Mouse (Mus musculus): Measurements from ENCODE around the gene 4921507P07Rik. TPM values are rescaled to one million over a fixed set of nuclear protein-coding genes. Genes with fewer than 3 reads are reported as not detected.

The 4921507P07Rik gene
- polyA plus RNA-seq, 1 experiment from 2014 or later = 0.34 TPM

DNA sequence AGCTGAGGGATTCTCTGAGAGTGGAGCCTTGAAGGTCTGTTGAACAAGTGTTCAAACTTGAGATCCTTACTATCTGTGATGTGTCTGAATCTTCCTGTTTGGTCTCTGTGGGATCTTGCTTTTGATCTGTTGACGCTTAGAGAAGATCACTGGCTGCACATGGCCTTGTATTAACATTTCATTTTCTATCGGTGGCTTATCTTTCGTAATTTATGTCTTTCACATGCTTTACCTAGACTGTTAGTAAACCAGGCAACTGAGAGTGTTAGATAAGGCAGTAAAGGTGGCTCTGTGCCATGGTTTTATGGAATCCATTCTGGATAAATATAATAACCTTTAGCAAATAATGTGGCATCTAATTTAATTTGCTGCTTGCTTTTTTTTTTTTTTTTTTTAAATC lies 6.2 kb downstream of the 4921507P07Rik start:
- Histone ChIP-seq H3K27ac (no peak overlapping the region), H3K36me3 (no peaks in the 10 kb centered on the region), H3K27me3 (no peaks in the 10 kb centered on the region), H3K4me2 (no peak overlapping the region), H3K4me1 (replicated peaks) (no peaks in the 10 kb centered on the region), H3K9me3 (replicated peaks) (no peaks in the 10 kb centered on the region), H3K9ac (no peak overlapping the region), H3K4me3 (no peak overlapping the region)
- WGBS = 74% methylated on average over 3 of the region's 3 CpGs
- no peak for ATAC-seq (replicated peaks; ENCODE audit: insufficient number of reproducible peaks, insufficient read depth, low FRiP score, low read depth)

DNA sequence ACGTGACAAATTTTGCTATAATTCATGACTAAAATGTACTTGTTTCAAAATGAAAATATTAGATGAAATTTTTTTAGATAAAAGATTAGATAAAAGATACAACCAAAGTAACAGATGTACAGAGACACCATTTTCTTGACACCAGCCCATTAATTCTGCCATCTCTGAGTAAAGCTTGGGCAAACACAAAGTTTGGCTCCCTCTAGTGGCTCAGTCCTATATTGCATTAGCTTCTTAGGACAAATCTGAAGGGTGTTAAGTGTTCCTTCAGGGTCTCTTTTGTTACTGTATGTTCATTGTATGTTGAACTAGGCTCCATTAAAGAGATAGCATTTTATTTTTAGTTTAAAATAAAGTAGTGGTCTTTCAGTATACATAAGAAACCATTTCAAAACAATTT lies 8.2 kb downstream of the 4921507P07Rik start:
- H3K4me1 ChIP-seq (replicated peaks) = no peaks in the 10 kb centered on the region
- no peak overlapping the region for H3K4me3 ChIP-seq
- H3K27ac ChIP-seq = no peak overlapping the region
- no peak overlapping the region for H3K4me2 ChIP-seq
- WGBS = 84% methylated on average over 1 of the region's 1 CpGs
- H3K36me3 ChIP-seq = no peaks in the 10 kb centered on the region
- ATAC-seq (replicated peaks; ENCODE audit: insufficient number of reproducible peaks, insufficient read depth, low FRiP score, low read depth) = no peak
- H3K9ac ChIP-seq = no peak overlapping the region
- H3K27me3 ChIP-seq = no peaks in the 10 kb centered on the region
- H3K9me3 ChIP-seq (replicated peaks) = no peaks in the 10 kb centered on the region

DNA sequence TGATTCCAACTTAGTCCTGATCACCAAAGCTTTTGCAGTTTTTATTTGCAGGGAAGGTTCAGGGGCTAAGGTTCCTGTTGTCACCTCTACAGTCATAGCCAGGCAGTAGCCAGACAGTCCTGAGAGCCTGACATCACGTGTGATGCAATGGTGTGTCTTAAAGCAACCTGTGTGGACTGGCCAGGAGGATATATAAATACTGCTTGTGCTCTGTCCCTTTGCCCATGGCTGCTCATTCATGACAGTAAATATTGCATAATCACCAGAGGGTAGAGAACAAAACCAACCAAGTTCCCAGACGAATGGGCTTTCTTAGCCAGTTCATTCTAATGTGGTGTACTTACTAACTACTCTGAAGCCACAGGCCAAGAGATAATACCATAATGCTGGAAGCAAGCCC lies 9.0 kb downstream of the 4921507P07Rik start:
- Histone ChIP-seq H3K4me3 (no peak overlapping the region), H3K9ac (no peak overlapping the region), H3K4me2 (no peak overlapping the region), H3K27ac (no peak overlapping the region), H3K36me3 (no peaks in the 10 kb centered on the region), H3K4me1 (replicated peaks) (no peaks in the 10 kb centered on the region), H3K9me3 (replicated peaks) (no peaks in the 10 kb centered on the region), H3K27me3 (no peaks in the 10 kb centered on the region)
- WGBS = 79% methylated on average over 2 of the region's 2 CpGs
- no peak for ATAC-seq (replicated peaks; ENCODE audit: insufficient number of reproducible peaks, insufficient read depth, low FRiP score, low read depth)

DNA sequence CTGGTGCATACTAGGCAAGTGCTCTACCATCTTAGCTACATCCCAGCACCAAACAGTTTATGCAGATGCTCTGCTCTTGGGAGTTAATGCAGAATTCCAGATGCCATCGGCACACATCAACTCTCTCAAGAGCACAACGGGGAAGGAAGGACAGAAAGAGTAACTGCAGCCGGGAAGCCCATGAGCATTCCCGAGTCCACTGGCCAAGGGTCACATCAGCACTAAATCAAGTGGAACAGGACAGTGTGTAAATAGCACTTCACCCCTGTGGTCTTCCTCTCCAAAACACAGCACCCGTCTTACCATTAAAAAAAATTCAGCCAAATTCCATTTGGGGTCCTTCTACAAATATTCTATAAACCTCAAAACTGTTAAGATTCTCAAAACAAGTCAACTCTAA lies 10.1 kb downstream of the 4921507P07Rik start:
- Histone ChIP-seq H3K36me3 (no peaks in the 10 kb centered on the region), H3K27me3 (no peaks in the 10 kb centered on the region), H3K4me3 (no peak overlapping the region), H3K4me1 (replicated peaks) (no peaks in the 10 kb centered on the region), H3K27ac (no peak overlapping the region), H3K9me3 (replicated peaks) (no peaks in the 10 kb centered on the region), H3K4me2 (no peak overlapping the region), H3K9ac (no peak overlapping the region)
- ATAC-seq (replicated peaks; ENCODE audit: insufficient number of reproducible peaks, insufficient read depth, low FRiP score, low read depth) = no peak
- WGBS = 58% methylated on average over 5 of the region's 5 CpGs

DNA sequence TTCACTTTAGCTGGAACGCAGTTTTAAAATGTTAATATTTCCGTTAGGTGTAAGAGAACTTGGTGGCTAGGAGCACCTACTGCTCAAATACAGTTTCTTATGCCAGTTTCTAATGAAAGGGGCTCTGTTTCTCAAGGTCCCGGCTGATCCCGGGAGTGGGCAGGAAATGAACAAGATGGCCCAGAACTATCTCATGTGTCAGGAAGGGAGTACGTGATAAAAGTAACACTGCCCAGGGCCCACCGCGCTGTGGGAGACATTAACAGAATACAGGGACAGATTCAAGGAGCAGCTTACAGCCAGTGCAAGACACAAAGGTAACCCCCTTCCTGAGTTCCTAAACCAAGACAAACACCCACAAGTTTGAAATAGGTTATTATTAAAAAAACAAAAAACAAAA lies 10.7 kb downstream of the 4921507P07Rik start:
- ATAC-seq (replicated peaks; ENCODE audit: insufficient number of reproducible peaks, insufficient read depth, low FRiP score, low read depth) = no peak
- Histone ChIP-seq H3K9me3 (replicated peaks) (no peaks in the 10 kb centered on the region), H3K27ac (no peak overlapping the region), H3K9ac (no peak overlapping the region), H3K4me2 (no peak overlapping the region), H3K27me3 (no peaks in the 10 kb centered on the region), H3K4me3 (no peak overlapping the region), H3K4me1 (replicated peaks) (no peaks in the 10 kb centered on the region), H3K36me3 (no peaks in the 10 kb centered on the region)
- WGBS = 45% methylated on average over 7 of the region's 7 CpGs

DNA sequence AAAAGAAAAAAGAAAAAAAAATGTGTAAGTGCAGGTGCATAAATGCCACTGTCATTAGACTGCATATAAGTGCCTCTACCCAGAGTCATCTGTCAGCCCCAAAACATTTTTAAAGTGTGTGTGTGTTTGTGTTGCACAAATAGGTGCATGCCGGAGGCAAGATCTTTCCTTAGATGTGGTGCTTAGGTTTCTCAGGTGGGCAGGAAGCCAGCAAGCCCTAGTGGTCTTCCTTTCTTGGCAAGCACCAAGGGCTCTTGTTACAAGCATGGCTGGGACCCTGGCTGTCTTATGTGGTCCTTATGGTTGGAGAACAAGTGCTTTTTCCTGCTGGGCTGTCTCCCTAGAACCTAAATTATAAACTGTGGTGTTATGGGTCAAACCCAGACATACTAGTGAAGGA lies 24.8 kb downstream of the 4921507P07Rik start:
- H3K4me3 ChIP-seq = no peak overlapping the region
- no peaks in the 10 kb centered on the region for H3K27me3 ChIP-seq
- no peak overlapping the region for H3K9ac ChIP-seq
- WGBS = 88% methylated on average over 1 of the region's 1 CpGs
- no peaks in the 10 kb centered on the region for H3K36me3 ChIP-seq
- H3K4me1 ChIP-seq (replicated peaks) = peaks cover 5% of the 10 kb centered on the region
- H3K4me2 ChIP-seq = no peak overlapping the region
- no peak overlapping the region for H3K27ac ChIP-seq
- ATAC-seq (replicated peaks; ENCODE audit: insufficient number of reproducible peaks, insufficient read depth, low FRiP score, low read depth) = no peak
- H3K9me3 ChIP-seq (replicated peaks) = no peaks in the 10 kb centered on the region

DNA sequence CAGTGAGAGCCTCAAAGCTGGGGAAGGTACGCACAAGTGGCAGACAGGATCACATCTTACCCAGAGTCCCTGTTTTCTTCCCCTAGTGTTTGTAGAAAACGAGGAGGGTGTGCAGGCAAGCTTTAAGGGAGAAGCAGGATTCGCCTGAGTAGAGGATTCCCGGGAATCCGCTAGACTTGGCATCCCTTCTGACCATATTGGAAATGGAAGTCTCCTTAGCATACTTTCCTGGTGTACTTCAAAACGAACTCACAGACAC lies 29.5 kb downstream of the 4921507P07Rik start:
- Histone ChIP-seq H3K27me3 (no peaks in the 10 kb centered on the region), H3K27ac (peak overlapping the region; percentile 94), H3K4me3 (peak overlapping the region; percentile 78), H3K4me2 (peak overlapping the region; percentile 75), H3K36me3 (peaks cover 14% of the 10 kb centered on the region), H3K4me1 (replicated peaks) (peaks cover 7% of the 10 kb centered on the region), H3K9me3 (replicated peaks) (no peaks in the 10 kb centered on the region), H3K9ac (peak overlapping the region; percentile 85)
- no peak for ATAC-seq (replicated peaks; ENCODE audit: insufficient number of reproducible peaks, insufficient read depth, low FRiP score, low read depth)
- 12% methylated on average over 6 of the region's 6 CpGs for WGBS

DNA sequence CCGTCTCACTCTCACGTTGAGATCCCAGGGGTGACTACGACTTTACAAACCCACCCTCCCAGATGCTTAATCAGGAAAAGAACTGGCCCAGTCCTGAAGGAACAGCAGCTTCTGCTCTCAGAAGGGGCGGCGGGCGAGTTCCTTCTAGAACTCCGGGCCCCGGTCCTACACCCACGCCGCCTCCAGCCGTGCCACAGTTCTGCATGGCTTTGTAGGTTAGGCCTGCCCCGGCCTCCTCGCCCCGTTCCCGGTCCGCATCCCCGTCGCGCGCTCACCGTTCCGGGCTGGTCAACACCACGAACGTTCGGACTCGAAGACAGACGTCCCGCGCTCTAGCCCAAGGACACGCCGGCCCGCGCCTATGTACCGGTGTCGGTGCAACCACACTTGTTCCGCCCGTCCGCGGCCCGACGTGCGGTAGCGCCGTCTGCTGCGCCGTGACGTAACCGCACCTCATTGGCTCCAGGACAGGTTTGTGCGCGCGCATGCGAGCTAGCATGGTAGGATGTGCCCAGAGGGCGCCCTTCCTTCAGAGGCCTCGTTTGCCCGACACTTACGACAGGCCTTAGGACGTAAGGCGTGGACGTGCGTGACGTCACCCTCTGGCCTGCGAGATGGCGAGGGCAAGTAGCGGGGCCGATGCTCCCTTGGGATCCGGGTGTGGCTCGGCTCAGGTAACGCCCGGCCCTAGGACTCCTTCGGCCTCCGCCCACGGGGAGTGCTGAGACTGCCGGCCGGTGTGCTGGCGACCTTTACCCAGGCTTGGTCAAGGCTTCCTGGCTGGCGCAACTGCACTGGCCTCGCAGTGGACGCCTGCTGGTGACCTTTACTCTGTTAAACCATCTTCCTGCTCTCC lies 30.1 kb downstream of the 4921507P07Rik start, which contains the start of gene Cycs:
TSS of gene Cycs (minus strand) at position 398 of the 856 bp plus-strand sequence.
- Histone ChIP-seq H3K36me3 (peaks cover 14% of the 10 kb centered on the region), H3K4me1 (replicated peaks) (peaks cover 7% of the 10 kb centered on the region), H3K4me3 (peak within 1 kb of the TSS; percentile 78), H3K4me2 (peak within 1 kb of the TSS; percentile 75), H3K27me3 (no peaks in the 10 kb centered on the region), H3K27ac (peak within 1 kb of the TSS; percentile 94), H3K9ac (peak within 1 kb of the TSS; percentile 90), H3K9me3 (replicated peaks) (no peaks in the 10 kb centered on the region)
- ATAC-seq (replicated peaks; ENCODE audit: insufficient number of reproducible peaks, insufficient read depth, low FRiP score, low read depth) = peak; percentile 97
- 2% methylated on average over 78 of the region's 78 CpGs for WGBS

DNA sequence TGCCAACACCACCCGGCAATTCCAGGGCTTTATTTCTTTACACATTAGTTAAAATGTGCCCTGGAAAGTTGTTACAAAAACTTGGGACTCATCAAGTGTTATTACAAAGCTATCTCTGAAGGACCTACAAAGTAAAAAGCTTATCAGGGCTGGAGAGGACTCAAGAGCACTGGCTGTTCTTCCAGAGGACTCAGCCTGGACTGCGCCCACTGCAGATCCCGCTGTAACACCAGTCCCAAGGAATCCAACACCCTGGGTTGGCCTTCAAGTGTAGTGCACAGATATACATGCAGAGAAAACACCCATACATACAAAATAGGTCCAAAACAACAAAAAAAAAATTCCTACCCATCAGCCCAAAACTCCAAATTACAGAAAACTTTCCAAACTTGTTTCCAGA lies 32.8 kb downstream of the 4921507P07Rik start:
- Histone ChIP-seq H3K4me1 (replicated peaks) (peaks cover 7% of the 10 kb centered on the region), H3K27ac (no peak overlapping the region), H3K4me2 (no peak overlapping the region), H3K9me3 (replicated peaks) (no peaks in the 10 kb centered on the region), H3K9ac (no peak overlapping the region), H3K4me3 (no peak overlapping the region), H3K27me3 (no peaks in the 10 kb centered on the region), H3K36me3 (peaks cover 14% of the 10 kb centered on the region)
- ATAC-seq (replicated peaks; ENCODE audit: insufficient number of reproducible peaks, insufficient read depth, low FRiP score, low read depth) = no peak
- WGBS = 95% methylated on average over 3 of the region's 3 CpGs

DNA sequence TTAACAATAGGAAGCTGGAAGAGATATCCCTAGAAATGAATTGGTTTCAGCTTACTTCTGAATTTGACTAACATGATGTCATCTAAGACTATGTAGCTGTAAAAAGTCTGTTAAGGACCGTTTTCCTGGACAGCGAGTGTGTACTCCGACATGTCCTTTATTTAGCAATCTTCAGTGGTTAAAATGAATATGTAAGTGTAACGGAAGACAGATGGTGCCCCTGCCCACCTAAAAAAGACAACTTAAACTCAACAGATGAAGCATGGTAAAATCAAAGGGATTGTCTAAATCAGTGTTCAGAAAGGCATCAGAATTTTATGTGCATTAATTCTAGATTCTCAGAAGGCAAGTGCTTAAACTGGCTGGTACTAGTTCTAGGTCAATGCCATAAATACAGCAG lies 34.0 kb downstream of the 4921507P07Rik start:
- peaks cover 7% of the 10 kb centered on the region for H3K4me1 ChIP-seq (replicated peaks)
- H3K4me3 ChIP-seq = no peak overlapping the region
- ATAC-seq (replicated peaks; ENCODE audit: insufficient number of reproducible peaks, insufficient read depth, low FRiP score, low read depth) = no peak
- no peak overlapping the region for H3K4me2 ChIP-seq
- no peaks in the 10 kb centered on the region for H3K9me3 ChIP-seq (replicated peaks)
- no peaks in the 10 kb centered on the region for H3K27me3 ChIP-seq
- H3K27ac ChIP-seq = no peak overlapping the region
- peaks cover 14% of the 10 kb centered on the region for H3K36me3 ChIP-seq
- 91% methylated on average over 4 of the region's 4 CpGs for WGBS
- H3K9ac ChIP-seq = no peak overlapping the region

DNA sequence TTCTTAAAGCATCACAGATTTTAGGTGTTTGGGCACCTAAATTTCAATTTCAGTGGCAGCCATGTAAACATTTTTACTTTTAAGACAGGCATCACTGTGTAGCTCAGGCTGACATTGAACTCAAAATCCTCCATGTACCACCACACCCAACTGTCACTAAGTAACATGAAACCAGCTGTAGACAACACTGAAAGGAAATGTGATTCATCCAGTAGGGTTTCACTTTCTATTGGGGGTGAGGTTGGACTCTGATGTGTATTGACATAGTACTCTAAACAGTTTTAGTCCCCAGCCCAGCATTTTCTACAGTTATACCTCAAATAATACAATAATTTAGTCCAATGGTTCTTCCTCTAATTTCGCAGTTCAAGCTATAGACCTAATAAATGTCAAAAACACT lies 35.7 kb downstream of the 4921507P07Rik start:
- no peaks in the 10 kb centered on the region for H3K9me3 ChIP-seq (replicated peaks)
- H3K27ac ChIP-seq = no peak overlapping the region
- no peaks in the 10 kb centered on the region for H3K27me3 ChIP-seq
- 92% methylated on average over 1 of the region's 1 CpGs for WGBS
- H3K36me3 ChIP-seq = peaks cover 14% of the 10 kb centered on the region
- H3K4me2 ChIP-seq = no peak overlapping the region
- H3K4me1 ChIP-seq (replicated peaks) = 0 out of 2 replicates have a peak, but pooled peaks cover 2% of the 10 kb centered on the region
- H3K4me3 ChIP-seq = no peak overlapping the region
- ATAC-seq (replicated peaks; ENCODE audit: insufficient number of reproducible peaks, insufficient read depth, low FRiP score, low read depth) = no peak
- no peak overlapping the region for H3K9ac ChIP-seq

DNA sequence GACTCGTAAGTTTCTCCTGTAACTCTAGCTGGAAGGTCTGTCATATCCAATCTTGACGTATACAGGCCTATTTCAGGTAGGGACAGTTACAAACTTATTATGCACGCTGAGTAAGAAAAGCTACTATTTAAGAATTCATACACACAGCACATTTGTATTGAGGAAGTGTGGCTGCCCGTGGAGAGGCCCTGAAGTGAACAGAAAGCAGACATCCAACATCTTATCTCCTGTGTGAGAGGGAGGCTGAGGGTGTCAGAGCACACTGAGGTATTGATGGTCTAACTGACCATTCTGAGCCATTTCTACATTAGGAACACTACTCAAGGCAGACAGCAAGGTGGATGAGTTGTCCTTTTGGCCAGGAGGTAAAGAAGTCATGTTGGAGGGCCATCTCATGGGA lies 37.6 kb downstream of the 4921507P07Rik start:
- H3K27ac ChIP-seq = no peak overlapping the region
- peaks cover 10% of the 10 kb centered on the region for H3K36me3 ChIP-seq
- no peak overlapping the region for H3K9ac ChIP-seq
- no peaks in the 10 kb centered on the region for H3K27me3 ChIP-seq
- H3K4me1 ChIP-seq (replicated peaks) = no peaks in the 10 kb centered on the region
- no peak overlapping the region for H3K4me3 ChIP-seq
- H3K9me3 ChIP-seq (replicated peaks) = no peaks in the 10 kb centered on the region
- H3K4me2 ChIP-seq = no peak overlapping the region
- no peak for ATAC-seq (replicated peaks; ENCODE audit: insufficient number of reproducible peaks, insufficient read depth, low FRiP score, low read depth)
- WGBS = 62% methylated on average over 4 of the region's 4 CpGs
